Mouse (Mus musculus) midbrain, embryonic 12.5 days (tissue): ENCODE data around the gene Baz2a. TPM values are rescaled to one million over a fixed set of nuclear protein-coding genes. Genes with fewer than 3 reads are reported as not detected.
"Not testable (repeated sequence)": the region's sequence is repeated elsewhere in the genome, so short reads cannot be mapped to it uniquely, and the experiment has no call there.

Experiments
- ATAC-seq: fragments of 200-750 bp; cut with Nextera tagmentation; 2 replicates; pipeline ENCODE4 v1.8.0; 2017; ENCODE audit warnings: low read depth, moderate TSS enrichment, moderate library complexity; ENCODE audit not compliant: low FRiP score
- H3K27ac ChIP-seq: fragments of 300-500 bp; sonication (generic); replicated peaks from 2 replicates; pipeline ENCODE4 v1.5.1; 2016; ENCODE audit warnings: mild to moderate bottlenecking
- H3K27me3 ChIP-seq: fragments of 300-500 bp; sonication (generic); 2 replicates; pipeline ENCODE4 v1.6.1; 2016; ENCODE audit warnings: mild to moderate bottlenecking
- H3K36me3 ChIP-seq: fragments of 300-500 bp; sonication (generic); 2 replicates; pipeline ENCODE4 v1.6.1; 2016
- H3K4me1 ChIP-seq: fragments of 300-500 bp; sonication (generic); 2 replicates; pipeline ENCODE4 v1.6.1; 2016
- H3K4me2 ChIP-seq: fragments of 300-500 bp; sonication (generic); replicated peaks from 2 replicates; pipeline ENCODE4 v1.6.1; 2016; ENCODE audit warnings: mild to moderate bottlenecking, moderate library complexity
- H3K4me3 ChIP-seq: fragments of 300-500 bp; sonication (generic); 2 replicates; pipeline ENCODE4 v1.5.1; 2016; ENCODE audit warnings: mild to moderate bottlenecking
- H3K9ac ChIP-seq: fragments of 300-500 bp; sonication (generic); replicated peaks from 2 replicates; pipeline ENCODE4 v1.6.1; 2016; ENCODE audit warnings: mild to moderate bottlenecking, moderate library complexity
- H3K9me3 ChIP-seq: fragments of 300-500 bp; sonication (generic); 2 replicates; pipeline ENCODE4 v1.6.1; 2016; ENCODE audit warnings: mild to moderate bottlenecking
- WGBS: fragments of 180-500 bp; shearing (Covaris S2); methylation state at CpG from one replicate; pipeline ENCODE4 v1.1.7; 2016; 5-methylcytosine and 5-hydroxymethylcytosine counted together
- polyA plus RNA-seq: library from polyadenylated mRNA; unstranded; fragments of >200 nt; fragmentation: Nextera tagmentation; extraction: Ambion mirVana; gene quantifications from 2 replicates; pipeline ENCODE4 v1.2.1, GENCODE M21; 2016

Baz2a gene
- polyA plus RNA-seq = 14.1 and 16.0 TPM in 2 replicates

DNA sequence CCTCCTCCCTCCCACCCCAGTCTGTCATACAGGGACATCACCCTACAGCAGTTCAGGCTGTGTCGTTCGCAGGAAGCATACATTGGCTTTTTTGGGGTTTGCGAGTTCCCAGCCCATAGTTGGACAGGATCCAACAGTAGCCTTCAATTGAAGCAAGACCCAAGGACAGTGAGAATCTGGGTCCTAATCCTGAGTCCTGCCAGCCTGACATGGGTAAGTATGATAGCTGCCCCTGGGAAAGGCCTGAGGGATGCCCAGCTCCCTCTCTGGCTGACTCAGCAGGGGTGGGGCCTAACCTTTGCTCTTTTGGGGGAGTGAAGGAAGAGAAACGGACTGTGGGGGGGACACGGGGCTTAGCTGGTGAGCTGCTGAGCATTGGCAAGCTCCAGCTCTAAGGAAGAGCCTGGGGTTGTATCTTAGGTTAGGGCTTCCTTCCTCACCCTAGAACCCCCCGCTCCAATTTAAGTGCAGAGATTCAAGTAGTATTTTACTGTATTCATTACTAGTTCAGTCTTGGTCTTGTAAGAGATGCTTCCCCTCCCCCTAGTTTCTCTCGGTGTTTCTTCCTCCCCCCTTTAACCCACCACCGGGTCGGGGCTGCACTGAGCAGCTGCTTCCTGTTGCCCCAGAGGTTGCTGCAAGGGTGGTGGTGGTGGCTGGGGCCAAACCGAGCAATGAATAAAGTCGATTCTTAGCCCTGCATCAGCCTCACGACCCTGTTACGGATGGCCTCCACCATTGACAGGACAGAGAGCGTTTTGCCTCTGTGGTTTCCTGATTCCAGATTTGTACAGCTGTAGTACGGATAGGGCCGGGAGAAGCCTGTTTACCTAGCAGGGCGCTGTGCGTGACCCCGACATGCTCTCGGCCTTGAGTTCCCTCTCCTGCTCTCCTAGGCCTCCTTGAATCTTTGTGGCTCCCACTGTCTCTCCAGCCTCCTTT, at the start of gene Baz2a:
Baz2a (plus strand) TSS at position 14 of the 942 bp plus-strand sequence.
- H3K4me1 ChIP-seq = peaks cover 45% of the 10 kb centered on the region
- peak within 1 kb of the TSS; percentile 87 for H3K4me3 ChIP-seq
- no peaks in the 10 kb centered on the region for H3K27me3 ChIP-seq
- peak within 1 kb of the TSS; percentile 90 for H3K4me2 ChIP-seq
- peak; percentile 1; the same call in 1 of the 2 replicates for ATAC-seq
- peak within 1 kb of the TSS; percentile 91 for H3K27ac ChIP-seq
- WGBS = 2% methylated on average over 20 of the region's 20 CpGs
- peak within 1 kb of the TSS; percentile 83 for H3K9ac ChIP-seq
- no peaks in the 10 kb centered on the region for H3K9me3 ChIP-seq
- H3K36me3 ChIP-seq = peaks cover 37% of the 10 kb centered on the region

DNA sequence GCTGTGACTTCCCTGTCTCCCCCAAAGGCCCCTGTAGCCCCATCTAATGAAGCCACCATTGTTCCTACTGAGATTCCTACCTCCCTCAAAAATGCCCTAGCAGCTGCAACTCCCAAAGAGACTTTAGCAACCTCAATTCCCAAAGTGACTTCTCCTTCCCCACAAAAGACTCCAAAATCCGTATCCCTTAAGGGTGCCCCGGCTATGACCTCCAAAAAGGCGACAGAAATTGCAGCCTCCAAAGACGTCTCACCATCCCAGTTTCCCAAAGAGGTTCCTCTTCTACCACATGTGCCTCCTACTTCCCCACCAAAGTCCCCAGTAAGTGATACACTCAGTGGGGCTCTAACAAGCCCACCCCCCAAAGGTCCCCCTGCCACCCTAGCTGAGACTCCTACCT, 49.7 kb upstream of the Baz2a start:
- peaks cover 79% of the 10 kb centered on the region for H3K36me3 ChIP-seq
- H3K27ac ChIP-seq = no peak overlapping the region

DNA sequence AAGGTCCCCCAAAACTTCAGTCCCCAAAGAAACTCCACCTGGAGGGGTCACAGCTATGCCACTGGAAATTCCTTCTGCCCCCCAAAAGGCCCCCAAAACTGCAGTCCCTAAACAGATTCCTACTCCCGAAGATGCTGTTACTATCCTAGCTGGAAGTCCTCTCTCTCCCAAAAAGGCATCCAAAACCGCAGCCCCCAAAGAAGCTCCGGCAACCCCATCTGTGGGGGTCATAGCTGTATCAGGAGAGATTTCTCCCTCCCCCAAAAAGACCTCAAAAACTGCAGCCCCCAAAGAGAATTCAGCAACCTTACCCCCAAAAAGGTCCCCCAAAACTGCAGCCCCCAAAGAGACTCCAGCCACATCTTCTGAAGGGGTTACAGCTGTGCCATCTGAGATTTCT, 48.9 kb upstream of the Baz2a start:
- Histone ChIP-seq H3K9me3 (no peaks in the 10 kb centered on the region), H3K27ac (no peak overlapping the region), H3K4me2 (no peak overlapping the region), H3K4me3 (no peak overlapping the region), H3K9ac (no peak overlapping the region), H3K36me3 (peaks cover 85% of the 10 kb centered on the region), H3K4me1 (peaks cover 32% of the 10 kb centered on the region), H3K27me3 (no peaks in the 10 kb centered on the region)
- WGBS = 91% methylated on average over 3 of the region's 3 CpGs
- ATAC-seq = no peak

More for the DNA sequence above, 49.7 kb upstream of the Baz2a start:
- H3K9ac ChIP-seq = no peak overlapping the region
- WGBS = 82% methylated on average over 4 of the region's 4 CpGs
- H3K4me1 ChIP-seq = peaks cover 40% of the 10 kb centered on the region
- no peak overlapping the region for H3K4me2 ChIP-seq
- no peaks in the 10 kb centered on the region for H3K27me3 ChIP-seq
- no peaks in the 10 kb centered on the region for H3K9me3 ChIP-seq
- ATAC-seq = no peak
- H3K4me3 ChIP-seq = no peak overlapping the region

DNA sequence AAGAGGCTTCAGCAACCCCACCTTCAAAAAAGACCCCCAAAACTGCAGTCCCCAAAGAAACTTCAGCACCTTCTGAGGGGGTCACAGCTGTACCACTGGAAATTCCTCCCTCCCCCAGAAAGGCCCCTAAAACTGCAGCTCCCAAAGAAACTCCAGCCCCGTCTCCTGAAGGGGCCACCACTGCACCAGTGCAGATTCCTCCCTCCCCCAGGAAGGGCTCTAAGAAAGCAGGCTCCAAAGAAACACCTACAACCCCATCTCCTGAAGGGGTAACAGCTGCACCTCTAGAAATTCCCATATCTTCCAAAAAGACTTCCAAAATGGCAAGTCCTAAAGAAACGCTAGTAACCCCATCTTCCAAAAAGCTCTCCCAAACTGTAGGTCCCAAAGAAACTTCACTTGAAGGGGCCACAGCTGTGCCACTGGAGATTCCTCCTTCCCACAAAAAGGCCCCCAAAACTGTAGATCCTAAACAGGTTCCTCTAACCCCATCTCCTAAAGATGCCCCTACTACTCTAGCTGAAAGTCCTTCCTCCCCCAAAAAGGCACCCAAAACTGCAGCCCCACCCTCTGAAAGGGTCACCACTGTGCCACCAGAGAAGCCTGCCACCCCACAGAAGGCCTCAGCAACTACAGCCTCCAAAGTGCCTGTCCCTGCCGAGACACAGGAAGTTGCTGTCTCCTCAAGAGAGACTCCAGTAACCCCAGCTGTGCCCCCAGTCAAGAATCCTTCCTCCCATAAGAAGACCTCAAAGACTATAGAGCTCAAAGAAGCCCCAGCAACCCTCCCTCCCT, 48.1 kb upstream of the Baz2a start:
- no peak overlapping the region for H3K4me2 ChIP-seq
- H3K27me3 ChIP-seq = no peaks in the 10 kb centered on the region
- no peak overlapping the region for H3K27ac ChIP-seq
- H3K36me3 ChIP-seq = peaks cover 93% of the 10 kb centered on the region
- H3K9me3 ChIP-seq = no peaks in the 10 kb centered on the region
- no peak for ATAC-seq
- H3K9ac ChIP-seq = no peak overlapping the region
- H3K4me3 ChIP-seq = no peak overlapping the region
- H3K4me1 ChIP-seq = peaks cover 27% of the 10 kb centered on the region
- WGBS = 74% methylated on average over 3 of the region's 3 CpGs

DNA sequence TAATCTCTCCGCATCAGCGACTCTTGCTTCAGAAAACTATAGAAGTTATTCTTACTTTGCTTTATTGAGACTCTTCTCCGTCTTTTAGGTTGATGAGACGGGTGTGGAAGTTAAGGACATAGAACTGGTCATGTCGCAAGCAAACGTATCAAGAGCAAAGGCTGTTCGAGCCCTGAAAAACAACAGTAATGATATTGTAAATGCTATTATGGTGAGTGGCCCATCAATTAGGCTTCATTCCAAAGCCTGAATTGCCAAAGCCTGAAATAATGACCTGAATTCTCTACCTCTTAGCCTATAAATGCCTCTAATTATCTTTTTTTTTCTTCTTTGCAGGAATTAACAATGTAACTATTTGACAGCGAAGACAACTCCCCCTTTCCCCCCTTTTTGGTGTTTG, 43.2 kb upstream of the Baz2a start:
- peaks cover 81% of the 10 kb centered on the region for H3K36me3 ChIP-seq
- H3K4me2 ChIP-seq = no peak overlapping the region
- H3K4me3 ChIP-seq = no peak overlapping the region
- H3K4me1 ChIP-seq = 0 out of 2 replicates have a peak, but pooled peaks cover 10% of the 10 kb centered on the region
- no peak for ATAC-seq
- no peaks in the 10 kb centered on the region for H3K27me3 ChIP-seq
- H3K27ac ChIP-seq = no peak overlapping the region
- H3K9me3 ChIP-seq = no peaks in the 10 kb centered on the region
- 97% methylated on average over 8 of the region's 8 CpGs for WGBS
- no peak overlapping the region for H3K9ac ChIP-seq

DNA sequence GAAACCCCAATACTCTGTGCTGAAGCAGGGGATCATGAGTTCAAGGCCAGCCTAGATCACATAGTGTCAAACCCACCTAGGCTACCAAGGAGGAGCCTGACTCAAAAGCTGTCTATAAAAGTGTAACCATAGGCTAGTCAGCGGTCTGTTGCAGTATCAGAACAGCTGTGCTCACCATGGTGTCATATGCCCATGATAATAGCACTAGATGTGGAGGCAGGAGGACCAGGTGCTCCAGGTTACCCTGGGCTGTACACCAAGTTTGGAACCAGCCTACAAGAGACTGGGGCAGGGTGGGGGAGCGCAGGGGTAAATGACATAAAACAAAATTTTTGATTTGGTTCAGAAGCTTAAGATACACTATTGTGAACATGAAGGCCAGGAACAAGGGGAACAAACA, 41.6 kb upstream of the Baz2a start:
- Histone ChIP-seq H3K36me3 (peaks cover 65% of the 10 kb centered on the region), H3K9ac (no peak overlapping the region), H3K4me2 (no peak overlapping the region), H3K27ac (no peak overlapping the region), H3K4me3 (no peak overlapping the region), H3K4me1 (0 out of 2 replicates have a peak, but pooled peaks cover 3% of the 10 kb centered on the region), H3K9me3 (no peaks in the 10 kb centered on the region), H3K27me3 (no peaks in the 10 kb centered on the region)
- ATAC-seq = no peak; the same call in 1 of the 2 replicates
- WGBS = 98% methylated on average over 2 of the region's 2 CpGs

DNA sequence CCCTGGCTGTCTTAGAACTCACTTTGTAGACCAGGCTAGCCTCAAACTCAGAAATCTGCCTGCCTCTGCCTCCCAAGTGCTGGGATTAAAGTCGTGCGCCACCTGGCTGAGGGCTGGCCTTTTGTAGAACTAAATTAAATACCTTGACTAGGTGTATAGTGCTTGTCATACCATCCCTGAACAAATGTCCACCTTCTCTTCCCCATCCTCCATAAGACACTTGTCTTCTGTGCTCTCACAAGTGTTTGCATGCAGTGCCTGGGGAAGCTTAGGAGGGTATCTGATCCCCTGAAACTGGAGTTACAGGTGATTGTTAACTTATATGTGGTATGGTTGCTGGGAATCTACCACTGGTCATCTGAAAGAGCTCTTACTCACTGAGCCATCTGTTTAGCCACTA, 41.0 kb upstream of the Baz2a start:
- H3K4me2 ChIP-seq = no peak overlapping the region
- H3K9me3 ChIP-seq = no peaks in the 10 kb centered on the region
- H3K4me1 ChIP-seq = no peaks in the 10 kb centered on the region
- no peak overlapping the region for H3K4me3 ChIP-seq
- ATAC-seq = no peak
- H3K27me3 ChIP-seq = no peaks in the 10 kb centered on the region
- no peak overlapping the region for H3K27ac ChIP-seq
- H3K9ac ChIP-seq = no peak overlapping the region
- WGBS = 92% methylated on average over 2 of the region's 2 CpGs
- H3K36me3 ChIP-seq = peaks cover 59% of the 10 kb centered on the region

DNA sequence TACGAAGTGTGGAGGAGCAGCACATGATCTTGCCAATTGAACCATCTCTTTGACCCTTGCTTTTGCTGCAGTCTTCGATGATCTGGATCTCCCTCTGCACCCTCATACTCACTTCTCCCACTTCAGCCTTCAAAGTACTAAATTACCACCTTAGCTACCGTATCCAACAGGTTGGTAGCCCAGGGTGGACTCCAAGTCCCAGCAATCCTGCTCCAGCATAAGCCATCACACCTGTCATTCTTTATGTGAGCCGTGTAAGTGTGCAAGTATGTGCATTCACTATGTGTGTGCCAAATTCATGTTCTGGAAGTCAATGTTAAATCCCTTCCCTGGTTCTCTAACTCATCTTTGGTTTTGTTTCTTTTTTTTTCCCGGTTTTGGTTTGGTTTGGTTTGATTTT, 39.8 kb upstream of the Baz2a start:
- no peak overlapping the region for H3K27ac ChIP-seq
- H3K36me3 ChIP-seq = peaks cover 47% of the 10 kb centered on the region
- H3K4me1 ChIP-seq = no peaks in the 10 kb centered on the region
- H3K9me3 ChIP-seq = no peaks in the 10 kb centered on the region
- H3K4me3 ChIP-seq = no peak overlapping the region
- no peaks in the 10 kb centered on the region for H3K27me3 ChIP-seq
- ATAC-seq = no peak
- no peak overlapping the region for H3K4me2 ChIP-seq
- H3K9ac ChIP-seq = no peak overlapping the region
- 98% methylated on average over 5 of the region's 5 CpGs for WGBS

DNA sequence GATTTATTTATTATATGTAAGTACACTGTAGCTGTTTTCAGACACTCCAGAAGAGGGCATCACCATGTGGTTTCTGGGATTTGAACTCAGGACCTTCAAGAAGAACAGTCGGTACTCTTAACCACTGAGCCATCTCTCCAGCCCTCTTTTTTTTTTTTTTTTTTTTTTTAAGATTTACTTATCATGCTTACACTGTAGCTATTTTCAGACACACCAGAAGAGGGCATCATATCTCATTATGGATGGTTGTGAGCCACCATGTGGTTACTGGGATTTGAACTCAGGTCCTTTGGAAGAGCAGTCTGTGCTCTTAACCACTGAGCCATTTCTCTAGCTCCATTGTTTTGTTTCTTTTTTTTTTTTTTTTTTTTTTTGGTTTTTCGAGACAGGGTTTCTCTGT, 39.2 kb upstream of the Baz2a start:
- H3K27me3 ChIP-seq, H3K27ac ChIP-seq, H3K9me3 ChIP-seq, H3K4me3 ChIP-seq, H3K9ac ChIP-seq, H3K4me1 ChIP-seq, ATAC-seq, H3K4me2 ChIP-seq: not testable (repeated sequence)
- WGBS = 95% methylated on average over 1 of the region's 2 CpGs
- peaks cover 42% of the 10 kb centered on the region for H3K36me3 ChIP-seq

DNA sequence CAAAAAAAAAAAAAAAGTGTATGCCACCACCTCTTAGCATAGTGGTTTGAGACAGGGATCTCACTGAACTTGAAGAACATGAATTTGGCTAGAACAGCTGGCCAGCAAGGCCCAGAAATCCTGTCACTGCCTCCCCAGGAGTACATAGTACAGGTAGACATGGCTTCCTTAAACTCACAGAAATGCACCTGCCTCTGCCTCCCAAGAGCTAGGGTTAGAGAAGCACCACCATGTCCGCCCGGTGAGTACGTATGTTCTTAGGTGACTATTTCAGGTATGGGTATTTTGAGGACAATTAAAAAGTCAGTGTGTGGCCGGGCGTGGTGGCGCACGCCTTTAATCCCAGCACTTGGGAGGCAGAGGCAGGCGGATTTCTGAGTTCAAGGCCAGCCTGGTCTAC, 38.4 kb upstream of the Baz2a start:
- 92% methylated on average over 8 of the region's 8 CpGs for WGBS
- Histone ChIP-seq H3K36me3 (peaks cover 35% of the 10 kb centered on the region), H3K27me3 (no peaks in the 10 kb centered on the region), H3K9me3 (no peaks in the 10 kb centered on the region), H3K27ac (no peak overlapping the region), H3K4me1 (peaks cover 5% of the 10 kb centered on the region), H3K4me3 (no peak overlapping the region), H3K4me2 (no peak overlapping the region), H3K9ac (no peak overlapping the region)
- ATAC-seq = no peak

DNA sequence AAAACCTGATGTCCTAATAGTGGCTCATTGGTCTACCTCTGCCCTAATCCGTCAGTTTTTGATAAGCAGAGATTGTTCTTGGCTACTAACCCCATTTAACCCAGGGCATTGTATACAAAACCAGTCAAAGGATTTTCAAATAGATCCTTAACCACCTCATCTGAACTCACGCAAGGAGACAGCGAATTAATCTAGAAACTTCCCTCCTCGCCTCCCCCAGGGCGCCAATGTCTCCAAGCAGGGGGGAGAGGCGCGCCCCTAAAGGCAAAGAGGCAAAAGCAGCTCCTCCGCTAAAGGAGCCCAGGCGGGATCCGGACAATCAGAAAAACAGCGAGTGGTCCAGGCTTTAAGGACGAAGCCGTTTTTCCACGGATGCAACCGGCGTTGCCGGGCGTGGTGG, 33.2 kb upstream of the Baz2a start:
- peak; percentile 0; the same call in 1 of the 2 replicates for ATAC-seq
- Histone ChIP-seq H3K9ac (peak overlapping the region; percentile 92), H3K36me3 (0 out of 2 replicates have a peak, but pooled peaks cover 7% of the 10 kb centered on the region), H3K9me3 (no peaks in the 10 kb centered on the region), H3K27ac (peak overlapping the region; percentile 99), H3K27me3 (no peaks in the 10 kb centered on the region), H3K4me3 (peak overlapping the region; percentile 90), H3K4me2 (peak overlapping the region; percentile 68), H3K4me1 (peaks cover 23% of the 10 kb centered on the region)
- WGBS = 1% methylated on average over 18 of the region's 18 CpGs
